Mouse (Mus musculus) kidney, postnatal 25 days (tissue): ENCODE measurements at regions not wholly inside any gene's neighbourhood (a gene's known extent, or its start where the extent isn't known, plus 50 kb on each side); places are given as distances from the start of the nearest gene placed in this dataset.

ENCODE experiments used
- DNase-seq, 2 experiments: peaks; one replicate each; pipeline ENCODE4 v3.0.0; 2021; ENCODE audit warnings: mixed read lengths in 2 of 2

- no peak for DNase-seq
Measured at GRCm38 (mm10) chr5:119418486-119418885, 252.0 kb upstream of the Tbx3 start.

- DNase-seq = no peak
Measured at GRCm38 (mm10) chr5:119427511-119428019, 242.9 kb upstream of the Tbx3 start.

GRCm38 (mm10) chr5:119431271-119431756 is 239.2 kb upstream of the Tbx3 start:
- no peak for DNase-seq

- DNase-seq = no peak
Measured at GRCm38 (mm10) chr5:119434572-119434971, 235.9 kb upstream of the Tbx3 start.

- no peak for DNase-seq
Measured at GRCm38 (mm10) chr5:119448494-119448893, 222.0 kb upstream of the Tbx3 start.

- DNase-seq = no peak
Measured at GRCm38 (mm10) chr5:119449166-119449565, 221.3 kb upstream of the Tbx3 start.

GRCm38 (mm10) chr5:119459751-119460150 is 210.7 kb upstream of the Tbx3 start:
- DNase-seq = no peak

- DNase-seq = no peak
Measured at GRCm38 (mm10) chr5:119462659-119463530, 207.6 kb upstream of the Tbx3 start.

- DNase-seq = no peak
Measured at GRCm38 (mm10) chr5:119464553-119464952, 205.9 kb upstream of the Tbx3 start.

- no peak for DNase-seq
Measured at GRCm38 (mm10) chr5:119467346-119468085, 203.0 kb upstream of the Tbx3 start.

- DNase-seq = peak; percentile 19 to 40
Measured at GRCm38 (mm10) chr5:119477926-119478325, 192.5 kb upstream of the Tbx3 start.

- DNase-seq = no peak
Measured at GRCm38 (mm10) chr5:119478331-119478730, 192.1 kb upstream of the Tbx3 start.

- DNase-seq = no peak
Measured at GRCm38 (mm10) chr5:119480191-119481190, 190.0 kb upstream of the Tbx3 start.

- no peak for DNase-seq
Measured at GRCm38 (mm10) chr5:119483706-119484105, 186.8 kb upstream of the Tbx3 start.

GRCm38 (mm10) chr5:119486196-119486595 is 184.3 kb upstream of the Tbx3 start:
- DNase-seq = no peak

GRCm38 (mm10) chr5:119487184-119487583 is 183.3 kb upstream of the Tbx3 start:
- DNase-seq = no peak

- DNase-seq = no peak
Measured at GRCm38 (mm10) chr5:119497501-119497900, 173.0 kb upstream of the Tbx3 start.

GRCm38 (mm10) chr5:119498431-119498830 is 172.0 kb upstream of the Tbx3 start:
- no peak for DNase-seq

- DNase-seq = no peak
Measured at GRCm38 (mm10) chr5:119507709-119508108, 162.8 kb upstream of the Tbx3 start.

GRCm38 (mm10) chr5:119518506-119519252 is 151.8 kb upstream of the Tbx3 start:
- peak; percentile 8 to 59 for DNase-seq

- DNase-seq = no peak
Measured at GRCm38 (mm10) chr5:119524171-119524570, 146.3 kb upstream of the Tbx3 start.

- no peak for DNase-seq
Measured at GRCm38 (mm10) chr5:119525960-119526359, 144.5 kb upstream of the Tbx3 start.
